Mouse (Mus musculus) lung, postnatal 0 days (tissue): Measurements from ENCODE around the gene Arhgap8. TPM values are rescaled to one million over a fixed set of nuclear protein-coding genes. Genes with fewer than 3 reads are reported as not detected.
"Not testable (repeated sequence)": the region's sequence is repeated elsewhere in the genome, so short reads cannot be mapped to it uniquely, and the experiment has no call there.

Experiments used
- ATAC-seq: fragments of 200-750 bp; cut with Nextera tagmentation; 2 replicates; pipeline ENCODE4 v1.8.0; 2017; ENCODE audit warnings: moderate library complexity
- DNase-seq: peaks from one replicate; pipeline ENCODE4 v3.0.0-alpha.2; 2016; ENCODE audit warnings: low spot score
- H3K27ac ChIP-seq: fragments of 300-500 bp; sonication (generic); 2 replicates; pipeline ENCODE4 v1.5.1; 2014; ENCODE audit warnings: antibody characterized with exemption, mild to moderate bottlenecking, low read length, mixed read lengths
- H3K27me3 ChIP-seq: fragments of 300-500 bp; sonication (generic); replicated peaks from 2 replicates; pipeline ENCODE4 v1.6.1; 2014; ENCODE audit warnings: low read length, mixed read lengths; ENCODE audit not compliant: insufficient read depth
- H3K36me3 ChIP-seq: fragments of 300-500 bp; sonication (generic); 2 replicates; pipeline ENCODE4 v1.6.1; 2014; ENCODE audit warnings: low read length, mixed read lengths; ENCODE audit not compliant: insufficient read depth
- H3K4me1 ChIP-seq: fragments of 300-500 bp; sonication (generic); 2 replicates; pipeline ENCODE4 v1.6.1; 2014; ENCODE audit warnings: antibody characterized with exemption, low read depth, low read length, mixed read lengths; ENCODE audit not compliant: insufficient read depth
- H3K4me2 ChIP-seq: fragments of 300-500 bp; sonication (generic); replicated peaks from 2 replicates; pipeline ENCODE4 v1.6.1; 2014; ENCODE audit warnings: low read depth, mild to moderate bottlenecking, low read length, moderate library complexity, mixed read lengths
- H3K4me3 ChIP-seq: fragments of 300-500 bp; sonication (generic); 2 replicates; pipeline ENCODE4 v1.5.1; 2014; ENCODE audit warnings: low read depth, low read length
- H3K9ac ChIP-seq: fragments of 300-500 bp; sonication (generic); replicated peaks from 2 replicates; pipeline ENCODE4 v1.6.1; 2014; ENCODE audit warnings: low read depth, mild to moderate bottlenecking
- H3K9me3 ChIP-seq: fragments of 300-500 bp; sonication (generic); 2 replicates; pipeline ENCODE4 v1.6.1; 2016; ENCODE audit warnings: low read length, mixed read lengths
- CTCF ChIP-seq: IDR thresholded peaks from 2 replicates; pipeline ENCODE4 v1.5.1; 2016; ENCODE audit warnings: antibody characterized with exemption, mild to moderate bottlenecking
- EP300 ChIP-seq: IDR thresholded peaks from 2 replicates; pipeline ENCODE4 v1.6.1; 2016; ENCODE audit warnings: antibody characterized with exemption, mild to moderate bottlenecking, control low read depth
- WGBS: fragments of 180-500 bp; shearing (Covaris S2); extraction: QIAGEN DNeasy Blood & Tissue Kit; methylation state at CpG from one replicate; pipeline ENCODE4 v1.1.7; 2014; 5-methylcytosine and 5-hydroxymethylcytosine counted together
- polyA plus RNA-seq: library from polyadenylated mRNA; unstranded; fragments of >200 nt; fragmentation: Nextera tagmentation; extraction: Ambion mirVana; gene quantifications from 2 replicates; pipeline ENCODE4 v1.2.1, GENCODE M21; 2015

Arhgap8 gene
- polyA plus RNA-seq, 1 experiment from 2014 or later: 15.9 TPM

DNA sequence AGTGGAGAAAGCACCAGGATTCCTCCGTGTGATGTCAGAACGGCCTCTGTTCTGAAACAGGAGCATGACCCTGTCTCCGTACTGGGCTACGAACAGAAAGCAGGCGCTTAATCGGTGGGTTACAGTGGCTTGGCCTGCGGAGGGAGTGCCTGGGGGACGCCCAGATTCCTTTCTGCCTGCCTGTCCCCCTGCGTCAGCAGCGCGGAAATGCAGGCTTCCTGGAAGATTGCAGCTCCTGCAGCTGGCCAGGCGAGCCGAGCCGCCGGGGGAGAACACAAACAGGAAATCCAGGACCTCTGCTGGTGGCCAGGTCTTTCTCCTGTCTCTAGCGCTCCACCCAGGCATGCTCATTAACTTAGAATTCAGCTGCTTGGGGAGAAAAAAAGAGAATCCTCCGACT, 5.1 kb upstream of the Arhgap8 start:
- Histone ChIP-seq H3K36me3 (no peaks in the 10 kb centered on the region), H3K4me1 (peaks cover 15% of the 10 kb centered on the region; the same call in 1 of the 2 replicates), H3K4me3 (0 out of 2 replicates have a peak overlapping the region, but pooled peaks have one; percentile 0), H3K9ac (peak overlapping the region; percentile 13; the same call in 1 of the 2 replicates), H3K4me2 (peak overlapping the region; percentile 48), H3K27me3 (no peaks in the 10 kb centered on the region), H3K9me3 (no peaks in the 10 kb centered on the region), H3K27ac (peak overlapping the region; percentile 88)
- under 1% methylated on average over 17 of the region's 17 CpGs for WGBS
- peak; percentile 75; the same call in 1 of the 2 replicates for TF ChIP-seq EP300
- peak; percentile 71 for TF ChIP-seq CTCF
- peak; percentile 95 for ATAC-seq
- peak; percentile 97 for DNase-seq

- Histone ChIP-seq H3K9ac (peak overlapping the region; percentile 13; the same call in 1 of the 2 replicates), H3K4me3 (0 out of 2 replicates have a peak overlapping the region, but pooled peaks have one; percentile 0), H3K27ac (peak overlapping the region; percentile 88), H3K4me1 (peaks cover 15% of the 10 kb centered on the region), H3K27me3 (no peaks in the 10 kb centered on the region), H3K9me3 (no peaks in the 10 kb centered on the region), H3K4me2 (peak overlapping the region; percentile 48), H3K36me3 (no peaks in the 10 kb centered on the region)
- 28% methylated on average over 11 of the region's 11 CpGs for WGBS
- TF ChIP-seq CTCF (no peak), EP300 (no peak)
- DNase-seq: peak; percentile 45
- peak; percentile 32 for ATAC-seq
Measured at GRCm38 (mm10) chr15:84715132-84715531, 4.7 kb upstream of the Arhgap8 start.

DNA sequence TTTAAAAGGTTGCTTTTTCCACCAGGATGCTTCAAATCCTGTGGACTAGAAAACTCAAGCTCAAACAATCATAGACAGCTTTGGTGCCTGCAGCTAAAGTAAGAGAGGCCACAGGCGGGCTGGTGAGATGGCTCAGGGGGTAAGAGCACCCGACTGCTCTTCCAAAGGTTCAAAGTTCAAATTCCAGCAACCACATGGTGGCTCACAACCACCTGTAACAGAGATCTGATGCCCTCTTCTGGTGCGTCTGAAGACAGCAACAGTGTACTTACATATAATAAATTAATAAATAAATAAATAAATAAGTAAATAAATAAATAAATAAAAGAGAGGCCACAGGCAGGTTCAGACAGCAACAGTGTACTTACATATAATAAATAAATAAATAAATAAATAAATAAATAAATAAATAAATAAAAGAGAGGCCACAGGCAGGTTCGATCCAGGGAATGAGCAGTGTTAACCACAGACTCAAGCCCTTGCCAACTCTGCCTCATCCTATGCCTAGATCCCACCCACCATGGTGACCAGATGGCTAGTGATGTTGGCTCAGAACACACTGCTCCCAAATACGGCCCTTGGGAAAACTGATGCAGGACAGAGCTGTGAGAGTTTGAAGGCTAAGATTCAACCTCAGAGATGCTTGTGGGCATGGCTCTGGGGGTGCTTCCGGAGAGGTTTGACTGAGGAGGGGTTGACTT, 2.1 kb upstream of the Arhgap8 start:
- H3K36me3 ChIP-seq, ATAC-seq, H3K9me3 ChIP-seq, H3K27ac ChIP-seq, H3K27me3 ChIP-seq, H3K4me3 ChIP-seq, DNase-seq, H3K9ac ChIP-seq, H3K4me2 ChIP-seq: not testable (repeated sequence)
- WGBS: 71% methylated on average over 6 of the region's 6 CpGs
- peak; percentile 29; the same call in 1 of the 2 replicates for TF ChIP-seq CTCF
- H3K4me1 ChIP-seq: peaks cover 10% of the 10 kb centered on the region

DNA sequence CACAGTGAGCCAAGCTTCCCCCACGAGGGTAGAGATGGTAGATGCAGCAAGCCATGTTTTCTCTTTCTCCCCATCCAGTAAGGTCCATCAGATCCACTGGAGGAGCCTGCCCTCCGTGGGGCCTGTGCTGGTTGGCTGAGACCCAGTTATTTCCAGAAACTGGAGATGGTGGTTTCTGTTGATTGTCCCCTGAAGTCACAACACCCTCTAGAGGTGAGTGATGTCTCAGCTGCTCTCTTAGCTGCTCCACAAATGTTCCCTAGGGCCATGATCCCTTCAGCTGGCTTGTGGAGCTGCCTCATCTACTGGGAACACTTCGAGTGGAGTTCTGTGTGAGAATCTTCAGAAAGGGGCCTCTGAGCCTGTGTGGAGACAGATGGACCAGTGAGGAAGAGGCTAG, 1.1 kb upstream of the Arhgap8 start:
- 66% methylated on average over 3 of the region's 3 CpGs for WGBS

GRCm38 (mm10) chr15:84720291-84721204, 696 bp downstream of the Arhgap8 start:
- H3K9me3 ChIP-seq: no peaks in the 10 kb centered on the region
- H3K27ac ChIP-seq: peak overlapping the region; percentile 78
- H3K9ac ChIP-seq: peak overlapping the region; percentile 43
- DNase-seq (peak; percentile 74), ATAC-seq (peak; percentile 71)
- H3K27me3 ChIP-seq: no peaks in the 10 kb centered on the region
- H3K36me3 ChIP-seq: no peaks in the 10 kb centered on the region
- peaks cover 3% of the 10 kb centered on the region for H3K4me1 ChIP-seq
- WGBS: 4% methylated on average over 33 of the region's 33 CpGs
- H3K4me3 ChIP-seq: peak overlapping the region; percentile 50
- H3K4me2 ChIP-seq: peak overlapping the region; percentile 82
- TF ChIP-seq CTCF (no peak), EP300 (no peak)

More for the DNA sequence above, 1.1 kb upstream of the Arhgap8 start:
- peaks cover 8% of the 10 kb centered on the region for H3K4me1 ChIP-seq
- no peak for DNase-seq
- H3K27me3 ChIP-seq: no peaks in the 10 kb centered on the region
- ATAC-seq: no peak
- no peak overlapping the region for H3K4me3 ChIP-seq
- TF ChIP-seq CTCF: peak; percentile 29
- TF ChIP-seq EP300: no peak
- no peak overlapping the region for H3K4me2 ChIP-seq
- no peak overlapping the region for H3K9ac ChIP-seq
- no peak overlapping the region for H3K27ac ChIP-seq
- no peaks in the 10 kb centered on the region for H3K9me3 ChIP-seq
- no peaks in the 10 kb centered on the region for H3K36me3 ChIP-seq

DNA sequence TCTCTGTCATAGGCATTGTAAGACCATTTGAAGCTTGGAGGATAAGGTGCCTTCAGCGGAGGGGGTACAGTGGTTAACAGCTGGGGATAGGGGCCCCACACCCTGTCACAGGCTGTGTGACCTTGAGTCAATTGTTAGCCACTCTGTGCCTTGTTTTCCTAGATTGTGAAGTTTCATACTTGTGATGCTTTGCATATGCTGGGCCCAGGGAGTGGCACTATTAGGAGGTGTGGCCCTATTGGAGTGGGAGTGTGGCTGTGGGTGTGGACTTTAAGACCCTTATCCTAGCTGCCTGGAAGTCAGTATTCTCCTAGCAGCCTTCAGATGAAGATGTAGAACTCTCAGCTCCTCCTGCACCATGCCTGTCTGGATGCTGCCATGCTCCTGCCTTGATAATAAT, 3.8 kb downstream of the Arhgap8 start:
- H3K4me1 ChIP-seq, H3K4me2 ChIP-seq, H3K36me3 ChIP-seq, DNase-seq, H3K27me3 ChIP-seq, H3K4me3 ChIP-seq, H3K9ac ChIP-seq, H3K9me3 ChIP-seq: not testable (repeated sequence)
- 94% methylated on average over 1 of the region's 1 CpGs for WGBS
- ATAC-seq: 0 out of 2 replicates have a peak, but pooled peaks have one; percentile 24
- H3K27ac ChIP-seq: peak overlapping the region; percentile 63
